Mouse (Mus musculus): ENCODE data around the gene Tubg2. TPM values are rescaled to one million over a fixed set of nuclear protein-coding genes. Genes with fewer than 3 reads are reported as not detected.

Tubg2 gene
- polyA plus RNA-seq, 1 experiment from 2014 or later, result 6.3 TPM

GRCm38 (mm10) chr11:101140164-101140819, 15.4 kb upstream of the Tubg2 start:
- Histone ChIP-seq H3K4me1 (replicated peaks) (peaks cover 20% of the 10 kb centered on the region), H3K27me3 (peaks cover 26% of the 10 kb centered on the region), H3K9ac (replicated peaks) (peak overlapping the region; percentile 47), H3K27ac (peak overlapping the region; percentile 82), H3K4me3 (replicated peaks) (peak overlapping the region; percentile 26), H3K36me3 (no peaks in the 10 kb centered on the region), H3K4me2 (peak overlapping the region; percentile 52), H3K9me3 (no peaks in the 10 kb centered on the region)
- WGBS, result 53% methylated on average over 27 of the region's 27 CpGs
- peak; percentile 50 for ATAC-seq (ENCODE audit: insufficient number of reproducible peaks, insufficient read depth, low FRiP score, low TSS enrichment, low read depth)

GRCm38 (mm10) chr11:101141088-101141487, 14.6 kb upstream of the Tubg2 start:
- ATAC-seq (ENCODE audit: insufficient number of reproducible peaks, insufficient read depth, low FRiP score, low TSS enrichment, low read depth), result no peak

GRCm38 (mm10) chr11:101142215-101142967, 13.3 kb upstream of the Tubg2 start:
- Histone ChIP-seq H3K36me3 (no peaks in the 10 kb centered on the region), H3K4me3 (replicated peaks) (no peak overlapping the region), H3K9me3 (no peaks in the 10 kb centered on the region), H3K27ac (no peak overlapping the region), H3K4me1 (replicated peaks) (peaks cover 22% of the 10 kb centered on the region), H3K4me2 (no peak overlapping the region), H3K27me3 (peaks cover 26% of the 10 kb centered on the region), H3K9ac (replicated peaks) (no peak overlapping the region)
- WGBS, result 82% methylated on average over 10 of the region's 10 CpGs
- no peak for ATAC-seq (ENCODE audit: insufficient number of reproducible peaks, insufficient read depth, low FRiP score, low TSS enrichment, low read depth)

More at GRCm38 (mm10) chr11:101141088-101141487, 14.6 kb upstream of the Tubg2 start:
- H3K36me3 ChIP-seq, result no peaks in the 10 kb centered on the region
- peaks cover 26% of the 10 kb centered on the region for H3K27me3 ChIP-seq
- H3K27ac ChIP-seq, result peak overlapping the region; percentile 82; the same call in 1 of the 2 replicates
- H3K9ac ChIP-seq (replicated peaks), result no peak overlapping the region
- no peaks in the 10 kb centered on the region for H3K9me3 ChIP-seq
- H3K4me1 ChIP-seq (replicated peaks), result peaks cover 20% of the 10 kb centered on the region
- no peak overlapping the region for H3K4me3 ChIP-seq (replicated peaks)
- WGBS, result 77% methylated on average over 8 of the region's 8 CpGs
- H3K4me2 ChIP-seq, result peak overlapping the region; percentile 52; the same call in 1 of the 2 replicates

GRCm38 (mm10) chr11:101143338-101144225, 12.1 kb upstream of the Tubg2 start:
- peak; percentile 49; the same call in 1 of the 2 replicates for ATAC-seq (ENCODE audit: insufficient number of reproducible peaks, insufficient read depth, low FRiP score, low TSS enrichment, low read depth)
- no peak overlapping the region; the same call in 1 of the 2 replicates for H3K9ac ChIP-seq (replicated peaks)
- 22% methylated on average over 19 of the region's 19 CpGs for WGBS

GRCm38 (mm10) chr11:101146377-101146776, 9.3 kb upstream of the Tubg2 start:
- no peaks in the 10 kb centered on the region for H3K9me3 ChIP-seq
- H3K27ac ChIP-seq, result no peak overlapping the region
- no peak overlapping the region for H3K4me3 ChIP-seq (replicated peaks)
- ATAC-seq (ENCODE audit: insufficient number of reproducible peaks, insufficient read depth, low FRiP score, low TSS enrichment, low read depth), result no peak
- WGBS, result 28% methylated on average over 10 of the region's 10 CpGs
- H3K36me3 ChIP-seq, result no peaks in the 10 kb centered on the region
- H3K27me3 ChIP-seq, result peaks cover under 1% of the 10 kb centered on the region; the same call in 1 of the 2 replicates
- peaks cover 23% of the 10 kb centered on the region for H3K4me1 ChIP-seq (replicated peaks)
- H3K9ac ChIP-seq (replicated peaks), result no peak overlapping the region
- H3K4me2 ChIP-seq, result no peak overlapping the region

More at GRCm38 (mm10) chr11:101143338-101144225, 12.1 kb upstream of the Tubg2 start:
- peak overlapping the region; percentile 56 for H3K4me2 ChIP-seq
- no peaks in the 10 kb centered on the region for H3K9me3 ChIP-seq
- H3K4me3 ChIP-seq (replicated peaks), result peak overlapping the region; percentile 28
- no peaks in the 10 kb centered on the region for H3K36me3 ChIP-seq
- H3K27ac ChIP-seq, result no peak overlapping the region
- peaks cover 25% of the 10 kb centered on the region for H3K4me1 ChIP-seq (replicated peaks)
- H3K27me3 ChIP-seq, result peaks cover 23% of the 10 kb centered on the region

- Histone ChIP-seq H3K4me1 (replicated peaks) (peaks cover 21% of the 10 kb centered on the region), H3K27me3 (no peaks in the 10 kb centered on the region), H3K4me3 (replicated peaks) (no peak overlapping the region), H3K27ac (peak overlapping the region; percentile 83), H3K4me2 (0 out of 2 replicates have a peak overlapping the region, but pooled peaks have one; percentile 1), H3K9me3 (no peaks in the 10 kb centered on the region), H3K9ac (replicated peaks) (no peak overlapping the region), H3K36me3 (no peaks in the 10 kb centered on the region)
- 65% methylated on average over 10 of the region's 10 CpGs for WGBS
- no peak for ATAC-seq (ENCODE audit: insufficient number of reproducible peaks, insufficient read depth, low FRiP score, low TSS enrichment, low read depth)
Observed at GRCm38 (mm10) chr11:101148751-101149150, 7.0 kb upstream of the Tubg2 start.

GRCm38 (mm10) chr11:101149178-101150105, 6.3 kb upstream of the Tubg2 start:
- WGBS, result 12% methylated on average over 9 of the region's 9 CpGs
- H3K4me3 ChIP-seq (replicated peaks), result no peak overlapping the region
- H3K4me1 ChIP-seq (replicated peaks), result peaks cover 19% of the 10 kb centered on the region
- peak overlapping the region; percentile 83 for H3K27ac ChIP-seq
- no peak for ATAC-seq (ENCODE audit: insufficient number of reproducible peaks, insufficient read depth, low FRiP score, low TSS enrichment, low read depth)
- H3K9ac ChIP-seq (replicated peaks), result no peak overlapping the region; the same call in 1 of the 2 replicates
- H3K36me3 ChIP-seq, result no peaks in the 10 kb centered on the region
- H3K9me3 ChIP-seq, result no peaks in the 10 kb centered on the region
- peak overlapping the region; percentile 1; the same call in 1 of the 2 replicates for H3K4me2 ChIP-seq
- no peaks in the 10 kb centered on the region for H3K27me3 ChIP-seq

- Histone ChIP-seq H3K4me2 (no peak overlapping the region), H3K9me3 (no peaks in the 10 kb centered on the region), H3K27ac (no peak overlapping the region), H3K9ac (replicated peaks) (no peak overlapping the region), H3K27me3 (peaks cover 6% of the 10 kb centered on the region; the same call in 1 of the 2 replicates), H3K36me3 (no peaks in the 10 kb centered on the region), H3K4me3 (replicated peaks) (no peak overlapping the region), H3K4me1 (replicated peaks) (peaks cover 27% of the 10 kb centered on the region)
- no peak for ATAC-seq (ENCODE audit: insufficient number of reproducible peaks, insufficient read depth, low FRiP score, low TSS enrichment, low read depth)
- 55% methylated on average over 2 of the region's 2 CpGs for WGBS
Observed at GRCm38 (mm10) chr11:101151063-101151462, 4.6 kb upstream of the Tubg2 start.

GRCm38 (mm10) chr11:101152825-101153224, 2.9 kb upstream of the Tubg2 start:
- ATAC-seq (ENCODE audit: insufficient number of reproducible peaks, insufficient read depth, low FRiP score, low TSS enrichment, low read depth), result no peak
- 77% methylated on average over 1 of the region's 1 CpGs for WGBS
- peaks cover 13% of the 10 kb centered on the region; the same call in 1 of the 2 replicates for H3K27me3 ChIP-seq

GRCm38 (mm10) chr11:101154648-101155047, 1.1 kb upstream of the Tubg2 start:
- H3K36me3 ChIP-seq, result no peaks in the 10 kb centered on the region
- H3K9me3 ChIP-seq, result no peaks in the 10 kb centered on the region
- ATAC-seq (ENCODE audit: insufficient number of reproducible peaks, insufficient read depth, low FRiP score, low TSS enrichment, low read depth), result no peak
- no peak overlapping the region for H3K4me3 ChIP-seq (replicated peaks)
- H3K4me2 ChIP-seq, result no peak overlapping the region
- H3K9ac ChIP-seq (replicated peaks), result no peak overlapping the region
- no peak overlapping the region for H3K27ac ChIP-seq
- peaks cover 16% of the 10 kb centered on the region for H3K4me1 ChIP-seq (replicated peaks)
- peaks cover 13% of the 10 kb centered on the region; the same call in 1 of the 2 replicates for H3K27me3 ChIP-seq

More at GRCm38 (mm10) chr11:101152825-101153224, 2.9 kb upstream of the Tubg2 start:
- Histone ChIP-seq H3K36me3 (no peaks in the 10 kb centered on the region), H3K4me2 (no peak overlapping the region), H3K27ac (no peak overlapping the region), H3K4me1 (replicated peaks) (peaks cover 30% of the 10 kb centered on the region), H3K4me3 (replicated peaks) (no peak overlapping the region), H3K9ac (replicated peaks) (no peak overlapping the region), H3K9me3 (no peaks in the 10 kb centered on the region)
